Mouse (Mus musculus): ENCODE results near the gene Pla2g3. TPM values are rescaled to one million over a fixed set of nuclear protein-coding genes. Genes with fewer than 3 reads are reported as not detected.

Gene Pla2g3
- polyA plus RNA-seq, 1 experiment from 2014 or later: 1.1 TPM

GRCm38 (mm10) chr11:3539826-3540196 lies 51.7 kb downstream of the Pla2g3 start:
- H3K4me2 ChIP-seq (replicated peaks): peak overlapping the region; percentile 85
- 72% methylated on average over 4 of the region's 4 CpGs for WGBS
- H3K27ac ChIP-seq (replicated peaks): no peak overlapping the region
- no peak overlapping the region for H3K9ac ChIP-seq
- peaks cover 60% of the 10 kb centered on the region for H3K4me1 ChIP-seq
- H3K27me3 ChIP-seq: no peaks in the 10 kb centered on the region
- 0 out of 2 replicates have a peak, but pooled peaks cover 5% of the 10 kb centered on the region for H3K9me3 ChIP-seq (replicated peaks)
- peak overlapping the region; percentile 70 for H3K4me3 ChIP-seq (replicated peaks)
- no peaks in the 10 kb centered on the region; the same call in 1 of the 2 replicates for H3K36me3 ChIP-seq
- ATAC-seq (ENCODE audit: insufficient number of reproducible peaks, low FRiP score, low TSS enrichment, low read depth): no peak

- H3K9ac ChIP-seq: no peak within 1 kb of the TSS
- peaks cover 59% of the 10 kb centered on the region for H3K4me1 ChIP-seq
- 0 out of 2 replicates have a peak, but pooled peaks cover 5% of the 10 kb centered on the region for H3K9me3 ChIP-seq (replicated peaks)
- no peak for ATAC-seq (ENCODE audit: insufficient number of reproducible peaks, low FRiP score, low TSS enrichment, low read depth)
- peak within 1 kb of the TSS; percentile 70 for H3K4me3 ChIP-seq (replicated peaks)
- no peaks in the 10 kb centered on the region for H3K27me3 ChIP-seq
- 93% methylated on average over 23 of the region's 23 CpGs for WGBS
- H3K4me2 ChIP-seq (replicated peaks): peak within 1 kb of the TSS; percentile 85
- H3K27ac ChIP-seq (replicated peaks): no peak within 1 kb of the TSS
- H3K36me3 ChIP-seq: no peaks in the 10 kb centered on the region
Observed at GRCm38 (mm10) chr11:3540451-3541085, 52.5 kb downstream of the Pla2g3 start, which contains the start of gene Smtn. Gene Smtn (minus strand): TSS chr11:3540612.

- Histone ChIP-seq H3K9ac (no peak overlapping the region), H3K9me3 (replicated peaks) (0 out of 2 replicates have a peak, but pooled peaks cover 5% of the 10 kb centered on the region), H3K27ac (replicated peaks) (peak overlapping the region; percentile 81; the same call in 1 of the 2 replicates), H3K36me3 (no peaks in the 10 kb centered on the region), H3K27me3 (no peaks in the 10 kb centered on the region), H3K4me3 (replicated peaks) (no peak overlapping the region), H3K4me1 (peaks cover 50% of the 10 kb centered on the region), H3K4me2 (replicated peaks) (no peak overlapping the region)
- ATAC-seq (ENCODE audit: insufficient number of reproducible peaks, low FRiP score, low TSS enrichment, low read depth): no peak
- 57% methylated on average over 3 of the region's 3 CpGs for WGBS
Observed at GRCm38 (mm10) chr11:3541932-3542331, 53.8 kb downstream of the Pla2g3 start.

GRCm38 (mm10) chr11:3543001-3543400 lies 54.9 kb downstream of the Pla2g3 start:
- Histone ChIP-seq H3K27me3 (no peaks in the 10 kb centered on the region), H3K9me3 (replicated peaks) (0 out of 2 replicates have a peak, but pooled peaks cover 5% of the 10 kb centered on the region), H3K4me1 (peaks cover 39% of the 10 kb centered on the region), H3K36me3 (no peaks in the 10 kb centered on the region), H3K9ac (no peak overlapping the region), H3K4me3 (replicated peaks) (no peak overlapping the region), H3K4me2 (replicated peaks) (no peak overlapping the region), H3K27ac (replicated peaks) (peak overlapping the region; percentile 81)
- WGBS: 11% methylated on average over 5 of the region's 5 CpGs
- peak; percentile 78 for ATAC-seq (ENCODE audit: insufficient number of reproducible peaks, low FRiP score, low TSS enrichment, low read depth)

- no peak for ATAC-seq (ENCODE audit: insufficient number of reproducible peaks, low FRiP score, low TSS enrichment, low read depth)
- H3K27me3 ChIP-seq: no peaks in the 10 kb centered on the region
- H3K36me3 ChIP-seq: no peaks in the 10 kb centered on the region
- no peak overlapping the region for H3K27ac ChIP-seq (replicated peaks)
- peaks cover 31% of the 10 kb centered on the region for H3K4me1 ChIP-seq
- WGBS: 94% methylated on average over 5 of the region's 5 CpGs
- no peak overlapping the region for H3K4me3 ChIP-seq (replicated peaks)
- no peak overlapping the region for H3K4me2 ChIP-seq (replicated peaks)
- H3K9ac ChIP-seq: no peak overlapping the region
- H3K9me3 ChIP-seq (replicated peaks): 0 out of 2 replicates have a peak, but pooled peaks cover 5% of the 10 kb centered on the region
Observed at GRCm38 (mm10) chr11:3544409-3544808, 56.3 kb downstream of the Pla2g3 start.

- Histone ChIP-seq H3K9ac (no peak overlapping the region), H3K4me2 (replicated peaks) (no peak overlapping the region), H3K27ac (replicated peaks) (0 out of 2 replicates have a peak overlapping the region, but pooled peaks have one; percentile 28), H3K36me3 (no peaks in the 10 kb centered on the region), H3K9me3 (replicated peaks) (0 out of 2 replicates have a peak, but pooled peaks cover 5% of the 10 kb centered on the region), H3K4me1 (peaks cover 26% of the 10 kb centered on the region), H3K4me3 (replicated peaks) (no peak overlapping the region), H3K27me3 (no peaks in the 10 kb centered on the region)
- no peak for ATAC-seq (ENCODE audit: insufficient number of reproducible peaks, low FRiP score, low TSS enrichment, low read depth)
- 12% methylated on average over 9 of the region's 9 CpGs for WGBS
Observed at GRCm38 (mm10) chr11:3545531-3546241, 57.6 kb downstream of the Pla2g3 start.

- Histone ChIP-seq H3K36me3 (no peaks in the 10 kb centered on the region), H3K9ac (no peak overlapping the region), H3K27me3 (no peaks in the 10 kb centered on the region), H3K4me2 (replicated peaks) (no peak overlapping the region), H3K9me3 (replicated peaks) (0 out of 2 replicates have a peak, but pooled peaks cover 5% of the 10 kb centered on the region), H3K4me3 (replicated peaks) (no peak overlapping the region), H3K4me1 (peaks cover 26% of the 10 kb centered on the region), H3K27ac (replicated peaks) (0 out of 2 replicates have a peak overlapping the region, but pooled peaks have one; percentile 28)
- 19% methylated on average over 1 of the region's 1 CpGs for WGBS
- ATAC-seq (ENCODE audit: insufficient number of reproducible peaks, low FRiP score, low TSS enrichment, low read depth): no peak
Observed at GRCm38 (mm10) chr11:3546242-3546562, 58.1 kb downstream of the Pla2g3 start.

GRCm38 (mm10) chr11:3547047-3547446 lies 59.0 kb downstream of the Pla2g3 start:
- Histone ChIP-seq H3K36me3 (no peaks in the 10 kb centered on the region), H3K9me3 (replicated peaks) (0 out of 2 replicates have a peak, but pooled peaks cover 5% of the 10 kb centered on the region), H3K27ac (replicated peaks) (no peak overlapping the region), H3K27me3 (no peaks in the 10 kb centered on the region), H3K9ac (no peak overlapping the region), H3K4me2 (replicated peaks) (no peak overlapping the region), H3K4me3 (replicated peaks) (no peak overlapping the region), H3K4me1 (peaks cover 24% of the 10 kb centered on the region)
- WGBS: 69% methylated on average over 2 of the region's 2 CpGs
- ATAC-seq (ENCODE audit: insufficient number of reproducible peaks, low FRiP score, low TSS enrichment, low read depth): no peak

- no peak overlapping the region for H3K4me3 ChIP-seq (replicated peaks)
- H3K27me3 ChIP-seq: no peaks in the 10 kb centered on the region
- 34% methylated on average over 6 of the region's 6 CpGs for WGBS
- no peaks in the 10 kb centered on the region for H3K36me3 ChIP-seq
- no peak overlapping the region for H3K9ac ChIP-seq
- H3K27ac ChIP-seq (replicated peaks): no peak overlapping the region
- 0 out of 2 replicates have a peak, but pooled peaks cover 5% of the 10 kb centered on the region for H3K9me3 ChIP-seq (replicated peaks)
- H3K4me2 ChIP-seq (replicated peaks): no peak overlapping the region
- 0 out of 2 replicates have a peak, but pooled peaks have one; percentile 71 for ATAC-seq (ENCODE audit: insufficient number of reproducible peaks, low FRiP score, low TSS enrichment, low read depth)
- H3K4me1 ChIP-seq: peaks cover 15% of the 10 kb centered on the region
Observed at GRCm38 (mm10) chr11:3547969-3548368, 59.9 kb downstream of the Pla2g3 start.

- WGBS: 69% methylated on average over 3 of the region's 3 CpGs
Observed at GRCm38 (mm10) chr11:3548564-3549295, 60.6 kb downstream of the Pla2g3 start.

More at GRCm38 (mm10) chr11:3548564-3549295, 60.6 kb downstream of the Pla2g3 start:
- no peaks in the 10 kb centered on the region for H3K27me3 ChIP-seq
- no peaks in the 10 kb centered on the region for H3K36me3 ChIP-seq
- no peak for ATAC-seq (ENCODE audit: insufficient number of reproducible peaks, low FRiP score, low TSS enrichment, low read depth)
- H3K9ac ChIP-seq: no peak overlapping the region
- H3K4me2 ChIP-seq (replicated peaks): no peak overlapping the region
- H3K9me3 ChIP-seq (replicated peaks): 0 out of 2 replicates have a peak, but pooled peaks cover 5% of the 10 kb centered on the region
- no peak overlapping the region for H3K27ac ChIP-seq (replicated peaks)
- peaks cover 8% of the 10 kb centered on the region for H3K4me1 ChIP-seq
- H3K4me3 ChIP-seq (replicated peaks): no peak overlapping the region
